Mouse (Mus musculus): ENCODE measurements around the gene Icam2.
"Not testable (repeated sequence)": the region's sequence is repeated elsewhere in the genome, so short reads cannot be mapped to it uniquely, and the experiment has no call there.

The Icam2 gene

GRCm38 (mm10) chr11:106339323-106339722 is 48.6 kb downstream of the Icam2 start:
- DNase-seq, result not testable (repeated sequence)

GRCm38 (mm10) chr11:106338870-106339269 is 49.0 kb downstream of the Icam2 start:
- DNase-seq, result no peak

- DNase-seq, result no peak
Measured at GRCm38 (mm10) chr11:106338029-106338428, 49.8 kb downstream of the Icam2 start.

DNA sequence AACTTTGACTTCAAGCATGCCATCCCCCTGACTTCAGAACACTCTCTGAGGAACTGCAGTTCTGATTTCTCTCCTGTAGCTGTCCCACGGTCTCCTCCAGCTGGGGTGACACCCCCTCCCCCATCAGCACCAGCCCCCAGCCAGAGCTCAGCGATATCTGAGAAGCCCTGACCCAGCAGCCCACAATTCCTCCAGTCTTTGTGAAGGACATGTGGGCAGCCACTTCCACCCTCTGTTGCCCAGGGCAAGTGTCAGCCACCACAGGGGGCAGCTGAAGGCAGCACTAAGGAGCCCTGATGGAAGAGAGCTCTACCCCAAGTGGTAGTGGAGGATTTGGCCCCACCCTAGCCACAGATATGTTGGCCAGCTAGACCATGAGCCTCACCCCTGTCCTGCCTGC is 53.8 kb downstream of the Icam2 start:
- no peak for DNase-seq

GRCm38 (mm10) chr11:106332458-106332857 is 55.4 kb downstream of the Icam2 start:
- no peak for DNase-seq

DNA sequence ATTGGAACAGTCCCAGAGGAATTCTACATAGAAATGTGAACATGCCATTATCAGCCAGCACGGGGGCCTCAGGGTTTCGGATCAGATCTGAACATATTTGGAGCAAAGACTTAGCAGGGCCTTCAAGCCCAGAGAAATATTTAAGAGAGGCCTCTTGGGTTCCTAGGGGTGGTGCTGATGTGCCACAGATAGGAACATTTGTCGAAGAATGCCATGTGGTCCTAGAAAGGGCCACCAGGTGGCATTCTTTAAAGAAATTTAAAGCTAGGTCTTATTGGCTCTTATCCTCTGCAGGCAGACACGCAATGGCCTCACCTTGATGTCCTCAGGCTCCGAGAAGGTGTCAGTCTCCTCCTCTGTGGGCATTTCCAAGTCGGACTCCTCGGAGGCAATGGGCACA is 58.2 kb downstream of the Icam2 start:
- DNase-seq, result no peak

DNA sequence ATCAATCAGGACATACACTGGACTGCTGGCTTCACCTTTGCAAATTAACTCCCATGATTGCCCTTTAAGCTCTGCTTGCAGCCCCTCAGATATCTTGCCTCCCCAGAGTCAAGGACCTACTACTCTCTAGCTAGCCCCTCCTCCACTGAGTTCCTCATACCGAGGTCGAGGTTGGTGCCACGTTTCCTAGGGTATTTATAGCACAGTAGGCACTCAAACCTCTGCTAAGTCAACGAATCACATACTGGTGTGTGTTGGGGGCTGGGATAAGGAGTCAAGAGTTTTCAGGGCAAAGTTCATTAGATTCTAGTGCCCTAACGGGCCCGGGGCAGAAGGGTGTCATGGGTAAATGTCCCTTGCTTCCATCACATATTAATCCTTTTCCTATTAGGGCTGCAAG is 58.7 kb downstream of the Icam2 start:
- no peak for DNase-seq

DNA sequence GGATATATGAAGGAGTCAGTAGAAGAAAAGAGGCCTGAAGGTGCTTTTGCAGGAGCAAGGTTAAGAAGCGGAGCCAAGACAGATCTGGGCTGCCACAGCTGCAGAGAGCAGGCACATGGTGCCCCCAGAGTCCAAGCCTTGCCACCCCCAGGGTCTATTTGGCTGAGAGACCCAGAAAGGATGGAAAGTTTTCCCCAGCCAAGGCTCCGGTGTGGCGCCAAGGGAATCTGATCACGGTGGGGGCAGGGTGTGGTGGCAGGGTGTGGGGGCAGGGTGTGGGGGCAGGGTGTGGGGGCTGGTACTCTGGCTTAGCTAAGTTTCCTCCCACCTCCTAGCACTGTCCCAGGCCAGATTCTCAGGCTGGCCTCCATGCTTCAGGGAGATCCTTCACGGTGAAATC is 59.4 kb downstream of the Icam2 start:
- DNase-seq, result no peak

Measured in right cerebral cortex, postnatal 25 days (tissue).